Mouse (Mus musculus): ENCODE measurements at regions not wholly inside any gene's neighbourhood (a gene's known extent, or its start where the extent isn't known, plus 50 kb on each side); places are given as distances from the start of the nearest gene placed in this dataset.
A peak's percentile ranks its signal among the peaks of the same experiment; 100 is the strongest.
"Not testable (repeated sequence)": the region's sequence is repeated elsewhere in the genome, so short reads cannot be mapped to it uniquely, and the experiment has no call there.

GRCm38 (mm10) chr9:97297538-97297937 is 72.2 kb downstream of the Trim42 start:
- Histone ChIP-seq H3K4me1 (ENCODE audit: control insufficient read depth, insufficient read depth, low read length) (no peaks in the 10 kb centered on the region), H3K27me3 (replicated peaks; ENCODE audit: control insufficient read depth, insufficient read depth, low read length) (no peaks in the 10 kb centered on the region), H3K36me3 (ENCODE audit: control insufficient read depth, insufficient read depth, low read length) (no peaks in the 10 kb centered on the region), H3K9me3 (replicated peaks; ENCODE audit: control insufficient read depth, low read length) (no peaks in the 10 kb centered on the region), H3K4me2 (ENCODE audit: low read length) (no peak overlapping the region), H3K4me3 (ENCODE audit: low read depth, low read length) (no peak overlapping the region), H3K27ac (ENCODE audit: low read depth, low read length) (no peak overlapping the region), H3K9ac (ENCODE audit: low read length) (no peak overlapping the region)
- peak; percentile 60; the same call in 1 of the 2 replicates for ATAC-seq
- 8% methylated on average over 4 of the region's 4 CpGs for WGBS
- peak; percentile 92 for DNase-seq (ENCODE audit: low spot score)

GRCm38 (mm10) chr9:97295770-97296169 is 74.0 kb downstream of the Trim42 start:
- ATAC-seq (no peak), DNase-seq (ENCODE audit: low spot score) (peak; percentile 56)
- Histone ChIP-seq H3K27ac (ENCODE audit: low read depth, low read length) (no peak overlapping the region), H3K9ac (ENCODE audit: low read length) (no peak overlapping the region), H3K4me3 (ENCODE audit: low read depth, low read length) (no peak overlapping the region), H3K27me3 (replicated peaks; ENCODE audit: control insufficient read depth, insufficient read depth, low read length) (no peaks in the 10 kb centered on the region), H3K4me2 (ENCODE audit: low read length) (no peak overlapping the region), H3K36me3 (ENCODE audit: control insufficient read depth, insufficient read depth, low read length) (no peaks in the 10 kb centered on the region), H3K4me1 (ENCODE audit: control insufficient read depth, insufficient read depth, low read length) (no peaks in the 10 kb centered on the region), H3K9me3 (replicated peaks; ENCODE audit: control insufficient read depth, low read length) (no peaks in the 10 kb centered on the region)
- 33% methylated on average over 7 of the region's 7 CpGs for WGBS

- Histone ChIP-seq H3K4me2 (ENCODE audit: low read length) (no peak overlapping the region), H3K9me3 (replicated peaks; ENCODE audit: control insufficient read depth, low read length) (no peaks in the 10 kb centered on the region), H3K4me3 (ENCODE audit: low read depth, low read length) (no peak overlapping the region), H3K27me3 (replicated peaks; ENCODE audit: control insufficient read depth, insufficient read depth, low read length) (no peaks in the 10 kb centered on the region), H3K4me1 (ENCODE audit: control insufficient read depth, insufficient read depth, low read length) (no peaks in the 10 kb centered on the region), H3K27ac (ENCODE audit: low read depth, low read length) (no peak overlapping the region), H3K36me3 (ENCODE audit: control insufficient read depth, insufficient read depth, low read length) (no peaks in the 10 kb centered on the region), H3K9ac (ENCODE audit: low read length) (no peak overlapping the region)
- DNase-seq (ENCODE audit: low spot score) (no peak), ATAC-seq (no peak)
- 83% methylated on average over 1 of the region's 1 CpGs for WGBS
Measured at GRCm38 (mm10) chr9:97291870-97292269, 77.9 kb downstream of the Trim42 start.

GRCm38 (mm10) chr9:97284282-97284802 is 85.4 kb downstream of the Trim42 start:
- ATAC-seq (no peak), DNase-seq (ENCODE audit: low spot score) (no peak)
- Histone ChIP-seq H3K4me1 (ENCODE audit: control insufficient read depth, insufficient read depth, low read length) (no peaks in the 10 kb centered on the region), H3K9me3 (replicated peaks; ENCODE audit: control insufficient read depth, low read length) (no peaks in the 10 kb centered on the region), H3K27ac (ENCODE audit: low read depth, low read length) (no peak overlapping the region), H3K4me3 (ENCODE audit: low read depth, low read length) (no peak overlapping the region), H3K9ac (ENCODE audit: low read length) (no peak overlapping the region), H3K36me3 (ENCODE audit: control insufficient read depth, insufficient read depth, low read length) (no peaks in the 10 kb centered on the region), H3K4me2 (ENCODE audit: low read length) (no peak overlapping the region), H3K27me3 (replicated peaks; ENCODE audit: control insufficient read depth, insufficient read depth, low read length) (no peaks in the 10 kb centered on the region)
- 73% methylated on average over 7 of the region's 7 CpGs for WGBS

- DNase-seq (ENCODE audit: low spot score) (no peak), ATAC-seq (no peak)
- Histone ChIP-seq H3K4me1 (ENCODE audit: control insufficient read depth, insufficient read depth, low read length) (no peaks in the 10 kb centered on the region), H3K4me3 (ENCODE audit: low read depth, low read length) (no peak overlapping the region), H3K36me3 (ENCODE audit: control insufficient read depth, insufficient read depth, low read length) (no peaks in the 10 kb centered on the region), H3K4me2 (ENCODE audit: low read length) (no peak overlapping the region), H3K27me3 (replicated peaks; ENCODE audit: control insufficient read depth, insufficient read depth, low read length) (no peaks in the 10 kb centered on the region), H3K9me3 (replicated peaks; ENCODE audit: control insufficient read depth, low read length) (no peaks in the 10 kb centered on the region), H3K9ac (ENCODE audit: low read length) (no peak overlapping the region), H3K27ac (ENCODE audit: low read depth, low read length) (no peak overlapping the region)
- WGBS: 93% methylated on average over 3 of the region's 3 CpGs
Measured at GRCm38 (mm10) chr9:97282090-97282489, 87.7 kb downstream of the Trim42 start.

GRCm38 (mm10) chr9:97275449-97275848 is 94.3 kb downstream of the Trim42 start:
- 90% methylated on average over 14 of the region's 14 CpGs for WGBS
- H3K9me3 ChIP-seq (replicated peaks; ENCODE audit: control insufficient read depth, low read length); H3K4me2 ChIP-seq (ENCODE audit: low read length); H3K27ac ChIP-seq (ENCODE audit: low read depth, low read length); H3K27me3 ChIP-seq (replicated peaks; ENCODE audit: control insufficient read depth, insufficient read depth, low read length); DNase-seq (ENCODE audit: low spot score); H3K36me3 ChIP-seq (ENCODE audit: control insufficient read depth, insufficient read depth, low read length); H3K4me3 ChIP-seq (ENCODE audit: low read depth, low read length); H3K4me1 ChIP-seq (ENCODE audit: control insufficient read depth, insufficient read depth, low read length); H3K9ac ChIP-seq (ENCODE audit: low read length); ATAC-seq: not testable (repeated sequence)

- Histone ChIP-seq H3K27ac (ENCODE audit: low read depth, low read length) (no peak overlapping the region), H3K4me1 (ENCODE audit: control insufficient read depth, insufficient read depth, low read length) (no peaks in the 10 kb centered on the region), H3K36me3 (ENCODE audit: control insufficient read depth, insufficient read depth, low read length) (no peaks in the 10 kb centered on the region), H3K9me3 (replicated peaks; ENCODE audit: control insufficient read depth, low read length) (no peaks in the 10 kb centered on the region), H3K4me3 (ENCODE audit: low read depth, low read length) (no peak overlapping the region), H3K27me3 (replicated peaks; ENCODE audit: control insufficient read depth, insufficient read depth, low read length) (no peaks in the 10 kb centered on the region), H3K4me2 (ENCODE audit: low read length) (no peak overlapping the region), H3K9ac (ENCODE audit: low read length) (no peak overlapping the region)
- ATAC-seq (no peak), DNase-seq (ENCODE audit: low spot score) (no peak)
- 95% methylated on average over 7 of the region's 7 CpGs for WGBS
Measured at GRCm38 (mm10) chr9:97273891-97274290, 95.9 kb downstream of the Trim42 start.

- no peaks in the 10 kb centered on the region for H3K27me3 ChIP-seq (replicated peaks; ENCODE audit: control insufficient read depth, insufficient read depth, low read length)
- DNase-seq (ENCODE audit: low spot score) (no peak), ATAC-seq (no peak)
- no peak overlapping the region for H3K27ac ChIP-seq (ENCODE audit: low read depth, low read length)
- 95% methylated on average over 8 of the region's 8 CpGs for whole genome bisulfite sequencing
- H3K4me1 ChIP-seq (ENCODE audit: control insufficient read depth, insufficient read depth, low read length): no peaks in the 10 kb centered on the region
- H3K9ac ChIP-seq (ENCODE audit: low read length): no peak overlapping the region
- no peaks in the 10 kb centered on the region for H3K9me3 ChIP-seq (replicated peaks; ENCODE audit: control insufficient read depth, low read length)
- no peaks in the 10 kb centered on the region for H3K36me3 ChIP-seq (ENCODE audit: control insufficient read depth, insufficient read depth, low read length)
- H3K4me2 ChIP-seq (ENCODE audit: low read length): no peak overlapping the region
- H3K4me3 ChIP-seq (ENCODE audit: low read depth, low read length): no peak overlapping the region
Measured at GRCm38 (mm10) chr9:97272061-97272460, 97.7 kb downstream of the Trim42 start.

GRCm38 (mm10) chr9:97247621-97248020 is 122.1 kb downstream of the Trim42 start:
- Histone ChIP-seq H3K27me3 (replicated peaks; ENCODE audit: control insufficient read depth, insufficient read depth, low read length) (no peaks in the 10 kb centered on the region), H3K36me3 (ENCODE audit: control insufficient read depth, insufficient read depth, low read length) (no peaks in the 10 kb centered on the region), H3K27ac (ENCODE audit: low read depth, low read length) (no peak overlapping the region), H3K4me1 (ENCODE audit: control insufficient read depth, insufficient read depth, low read length) (no peaks in the 10 kb centered on the region), H3K9me3 (replicated peaks; ENCODE audit: control insufficient read depth, low read length) (no peaks in the 10 kb centered on the region), H3K4me2 (ENCODE audit: low read length) (no peak overlapping the region), H3K4me3 (ENCODE audit: low read depth, low read length) (no peak overlapping the region), H3K9ac (ENCODE audit: low read length) (no peak overlapping the region)
- ATAC-seq: no peak
- 100% methylated on average over 1 of the region's 1 CpGs for WGBS
- DNase-seq (ENCODE audit: low spot score): no peak

Data from forebrain, embryonic 14.5 days (tissue).